Mouse (Mus musculus): ENCODE measurements around the gene Tnfrsf26.
"Not testable (repeated sequence)": the region's sequence is repeated elsewhere in the genome, so short reads cannot be mapped to it uniquely, and the experiment has no call there.

Tnfrsf26 gene

GRCm38 (mm10) chr7:143628540-143628939 is at the start of gene Tnfrsf26:
Tnfrsf26 (minus strand) TSS chr7:143628722.
- DNase-seq (ENCODE audit: low read depth in 2 of 2, low spot score in 2 of 2), result no peak

DNA sequence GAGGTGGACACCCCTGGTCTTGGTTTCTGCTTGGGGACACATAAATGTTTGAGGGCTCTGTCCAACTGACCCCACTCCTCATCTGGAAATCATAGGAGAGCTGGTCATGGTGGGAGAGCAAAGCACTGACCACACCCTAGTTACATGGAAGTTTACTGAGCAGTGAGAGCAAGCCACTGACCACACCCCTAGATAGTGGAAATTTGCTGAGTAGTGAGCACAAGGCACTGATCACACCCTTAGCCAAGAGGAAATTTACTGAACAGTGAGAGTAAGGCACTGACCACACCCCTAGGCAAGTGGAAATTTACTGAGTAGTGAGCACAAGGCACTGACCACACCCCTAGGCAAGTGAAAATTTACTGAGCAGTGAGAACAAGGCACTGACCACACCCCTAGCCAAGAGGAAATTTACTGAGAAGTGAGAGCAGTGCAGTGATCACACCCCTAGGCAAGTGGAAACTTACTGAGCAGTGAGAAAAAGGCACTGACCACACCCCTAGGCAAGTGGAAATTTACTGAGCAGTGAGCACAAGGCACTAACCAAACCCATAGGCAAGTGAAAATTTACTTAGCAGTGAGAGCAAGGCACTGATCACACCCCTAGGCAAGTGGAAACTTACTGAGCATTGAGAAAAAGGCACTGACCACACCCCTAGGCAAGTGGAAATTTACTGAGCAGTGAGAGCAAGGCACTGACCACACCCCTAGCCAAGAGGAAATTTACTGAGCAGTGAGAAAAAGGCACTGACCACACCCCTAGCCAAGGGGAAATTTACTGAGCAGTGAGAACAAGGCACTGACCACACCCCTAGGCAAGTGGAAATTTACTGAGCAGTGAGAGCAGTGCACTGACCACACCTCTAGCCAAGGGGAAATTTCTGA is 38.1 kb upstream of the Tnfrsf26 start:
- no peak for DNase-seq (ENCODE audit: low read depth in 2 of 2, low spot score in 2 of 2)

- no peak for DNase-seq (ENCODE audit: low read depth in 2 of 2, low spot score in 2 of 2)
Measured at GRCm38 (mm10) chr7:143663470-143663869, 34.9 kb upstream of the Tnfrsf26 start.

GRCm38 (mm10) chr7:143660797-143661196 is 32.3 kb upstream of the Tnfrsf26 start:
- DNase-seq (ENCODE audit: low read depth in 2 of 2, low spot score in 2 of 2), result no peak

- not testable (repeated sequence) for DNase-seq (ENCODE audit: low read depth in 2 of 2, low spot score in 2 of 2)
Measured at GRCm38 (mm10) chr7:143649769-143650346, 21.3 kb upstream of the Tnfrsf26 start.

DNA sequence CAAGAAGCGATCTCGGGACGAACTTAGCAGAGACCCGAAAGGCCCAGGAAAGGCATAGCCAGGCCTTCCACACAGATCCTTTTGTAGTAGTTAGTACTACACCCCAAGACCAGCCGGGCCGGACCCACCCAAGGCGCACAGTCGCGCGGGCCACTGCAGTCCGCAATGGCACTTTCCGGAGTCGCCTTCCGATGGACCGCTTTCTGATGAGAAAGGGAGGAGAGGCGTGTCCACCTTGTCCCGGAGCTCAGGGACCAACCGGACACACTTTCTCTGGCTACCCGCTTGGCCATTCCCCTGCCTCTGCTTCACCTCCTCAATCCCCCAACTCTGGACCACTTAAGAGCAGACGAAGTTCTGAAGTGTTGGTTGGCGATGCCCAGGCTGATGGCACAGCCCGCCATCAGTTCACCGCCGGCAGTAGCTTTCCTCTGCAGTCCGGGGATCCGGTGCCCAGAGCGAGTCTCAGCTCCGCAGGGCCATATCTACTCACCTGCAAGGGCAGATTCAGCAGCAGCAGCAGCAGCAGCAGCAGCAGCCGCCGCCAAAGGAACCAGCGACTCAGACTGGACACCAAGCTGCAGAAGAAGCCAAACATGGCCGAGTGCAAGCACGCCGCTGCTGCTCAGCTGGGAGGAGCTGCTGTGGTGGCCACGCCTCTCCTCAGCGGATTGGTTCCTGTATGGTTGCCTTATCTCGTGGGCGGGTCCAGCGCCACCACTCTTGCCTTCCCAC is 20.7 kb upstream of the Tnfrsf26 start, which contains the start of gene Tnfrsf22:
Gene Tnfrsf22 (minus strand): TSS at position 628 of the 735 bp plus-strand sequence.
- peak; percentile 72 to 86 for DNase-seq (ENCODE audit: low read depth in 2 of 2, low spot score in 2 of 2)

- not testable (repeated sequence) for DNase-seq (ENCODE audit: low read depth in 2 of 2, low spot score in 2 of 2)
Measured at GRCm38 (mm10) chr7:143643949-143644348, 15.4 kb upstream of the Tnfrsf26 start.

DNA sequence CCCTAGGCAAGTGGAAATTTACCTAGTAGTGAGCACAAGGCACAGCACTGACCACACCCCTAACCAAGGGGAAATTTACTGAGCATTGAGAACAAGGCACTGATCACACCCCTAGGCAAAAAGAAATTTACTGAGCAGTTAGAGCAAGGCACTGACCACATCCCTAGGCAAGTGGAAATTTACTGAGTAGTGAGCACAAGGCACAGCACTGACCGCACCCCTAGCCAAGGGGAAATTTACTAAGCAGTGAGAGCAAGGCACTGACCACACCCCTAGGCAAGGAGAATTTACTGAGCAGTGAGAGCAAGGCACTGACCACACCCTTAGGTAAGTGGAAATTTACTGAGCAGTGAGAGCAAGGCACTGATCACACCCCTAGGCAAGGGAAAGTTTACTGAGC is 8.2 kb upstream of the Tnfrsf26 start:
- DNase-seq (ENCODE audit: low read depth in 2 of 2, low spot score in 2 of 2), result no peak

DNA sequence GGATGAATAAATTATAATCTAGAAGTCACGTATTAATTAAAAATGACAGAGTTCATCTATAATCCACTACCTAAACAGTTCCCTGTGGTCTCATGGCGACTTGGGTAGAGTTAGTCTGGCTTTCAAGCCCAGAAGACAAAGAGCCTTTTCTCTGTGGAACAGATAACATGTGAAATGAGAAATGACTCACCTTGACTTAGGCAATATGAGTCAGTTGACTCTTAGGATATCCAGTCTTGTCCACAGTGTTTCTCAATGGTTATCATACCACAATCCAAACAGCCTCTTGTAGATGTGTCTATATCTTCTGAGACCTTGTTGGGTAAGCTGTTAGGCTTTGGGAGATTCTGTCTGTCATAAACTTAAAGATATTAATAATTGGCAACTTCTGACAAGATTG is 3.0 kb upstream of the Tnfrsf26 start:
- DNase-seq (ENCODE audit: low read depth in 2 of 2, low spot score in 2 of 2), result no peak

- peak in 1 of 2 experiments; percentile 25 for DNase-seq (ENCODE audit: low read depth in 2 of 2, low spot score in 2 of 2)
Measured at GRCm38 (mm10) chr7:143629501-143629900, 979 bp upstream of the Tnfrsf26 start.

DNA sequence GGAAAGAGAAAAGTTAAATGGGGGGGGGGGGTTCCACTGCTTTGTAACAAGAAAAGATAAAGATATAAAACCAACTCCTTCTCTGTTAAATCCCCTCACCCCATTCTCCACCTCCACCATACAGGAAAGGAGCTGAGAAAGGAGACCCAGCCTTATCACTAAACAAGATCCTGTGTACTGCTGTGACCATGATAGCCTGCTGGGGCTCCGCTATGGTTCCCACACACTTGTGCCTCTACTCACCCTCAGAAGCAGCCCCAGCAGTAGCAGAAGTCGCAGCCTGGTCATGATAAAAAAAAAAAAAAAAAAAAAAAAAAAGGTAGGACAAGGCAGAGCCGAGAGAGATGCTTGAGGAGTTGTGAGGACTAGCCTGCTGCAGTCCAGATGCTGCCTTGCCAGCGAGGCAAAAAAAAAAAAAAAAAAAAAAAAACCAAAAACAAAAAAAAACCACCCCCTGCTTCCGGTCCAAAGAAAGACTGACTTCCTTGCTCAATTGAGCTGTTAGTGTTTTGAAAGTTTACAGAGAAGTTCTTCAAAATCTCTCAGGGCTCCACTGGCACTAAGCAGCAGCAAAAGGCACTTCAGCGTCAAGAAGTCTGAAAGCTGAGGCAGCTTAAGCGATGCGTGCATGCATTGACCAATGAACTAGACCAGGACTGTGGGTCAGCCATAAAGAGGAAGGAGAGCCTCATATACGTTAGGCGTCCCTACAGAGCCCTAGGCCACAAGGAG is 801 bp downstream of the Tnfrsf26 start:
- peak in 1 of 2 experiments; percentile 28 for DNase-seq (ENCODE audit: low read depth in 2 of 2, low spot score in 2 of 2)

- DNase-seq (ENCODE audit: low read depth in 2 of 2, low spot score in 2 of 2), result no peak
Measured at GRCm38 (mm10) chr7:143626178-143626577, 2.3 kb downstream of the Tnfrsf26 start.

DNA sequence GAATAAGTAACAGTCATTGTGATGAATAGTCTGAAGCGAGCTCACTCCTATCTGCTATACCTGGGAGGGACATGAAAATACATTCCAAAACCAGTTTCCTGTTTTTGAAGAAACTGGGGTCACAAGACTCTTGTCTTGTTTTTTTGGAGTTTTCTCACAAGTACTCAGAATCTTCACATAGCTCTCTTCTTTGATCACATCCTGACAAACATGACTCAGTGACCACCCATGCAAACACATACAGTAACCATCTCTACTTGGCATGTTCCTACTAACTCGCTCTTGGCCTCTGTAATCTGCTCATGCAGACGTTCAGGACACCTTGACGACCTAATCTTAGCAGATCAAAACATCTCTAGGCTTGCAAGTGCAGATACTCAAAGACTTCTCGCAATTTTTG is 3.4 kb downstream of the Tnfrsf26 start:
- peak; percentile 60 for DNase-seq (ENCODE audit: low read depth in 2 of 2, low spot score in 2 of 2)

- peak in 1 of 2 experiments; percentile 32 for DNase-seq (ENCODE audit: low read depth in 2 of 2, low spot score in 2 of 2)
Measured at GRCm38 (mm10) chr7:143624561-143624960, 4.0 kb downstream of the Tnfrsf26 start.

GRCm38 (mm10) chr7:143620951-143621350 is 7.6 kb downstream of the Tnfrsf26 start:
- no peak for DNase-seq (ENCODE audit: low read depth in 2 of 2, low spot score in 2 of 2)

- DNase-seq (ENCODE audit: low read depth in 2 of 2, low spot score in 2 of 2), result no peak
Measured at GRCm38 (mm10) chr7:143614404-143615135, 14.0 kb downstream of the Tnfrsf26 start.

DNA sequence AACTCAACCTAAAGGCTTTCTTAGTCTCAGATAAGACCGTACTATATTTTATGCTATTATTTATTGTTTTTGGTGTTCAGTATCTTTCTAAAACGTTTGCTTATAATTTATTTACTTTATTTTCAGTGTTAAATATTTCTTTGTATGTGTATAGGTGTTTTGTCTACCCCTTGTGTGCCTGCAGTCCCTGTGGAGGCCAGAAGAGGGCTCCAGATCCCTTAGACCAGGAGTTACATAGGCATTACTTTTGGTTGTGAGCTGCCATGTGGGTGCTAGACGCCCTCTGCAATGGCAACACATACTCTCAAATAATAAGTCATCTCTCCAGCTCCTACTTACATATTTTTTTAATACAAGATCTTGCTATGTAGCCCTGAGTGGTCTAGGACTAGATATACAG is 16.3 kb downstream of the Tnfrsf26 start:
- DNase-seq (ENCODE audit: low read depth in 2 of 2, low spot score in 2 of 2), result peak in 1 of 2 experiments; percentile 48

DNA sequence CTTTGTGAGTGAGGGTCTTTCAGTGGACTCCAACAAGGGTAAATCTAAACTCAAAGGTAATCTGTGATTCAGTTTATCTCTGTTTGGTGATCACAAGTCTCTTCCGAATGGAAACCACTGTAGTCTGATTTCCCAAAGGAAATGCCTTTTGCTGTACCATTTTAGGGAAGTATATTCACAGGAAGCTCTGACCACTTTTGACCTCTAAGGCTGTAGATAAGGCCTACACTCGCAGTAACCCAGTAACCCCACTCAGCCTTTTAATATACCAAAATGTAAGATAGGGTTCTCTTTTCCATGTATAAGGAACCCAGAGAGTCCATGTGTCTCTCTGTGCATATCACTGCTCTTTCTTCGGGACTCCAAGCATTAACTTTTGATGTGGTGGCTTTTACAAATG is 23.2 kb downstream of the Tnfrsf26 start:
- DNase-seq (ENCODE audit: low read depth in 2 of 2, low spot score in 2 of 2), result no peak

- no peak for DNase-seq (ENCODE audit: low read depth in 2 of 2, low spot score in 2 of 2)
Measured at GRCm38 (mm10) chr7:143604889-143605288, 23.6 kb downstream of the Tnfrsf26 start.

DNA sequence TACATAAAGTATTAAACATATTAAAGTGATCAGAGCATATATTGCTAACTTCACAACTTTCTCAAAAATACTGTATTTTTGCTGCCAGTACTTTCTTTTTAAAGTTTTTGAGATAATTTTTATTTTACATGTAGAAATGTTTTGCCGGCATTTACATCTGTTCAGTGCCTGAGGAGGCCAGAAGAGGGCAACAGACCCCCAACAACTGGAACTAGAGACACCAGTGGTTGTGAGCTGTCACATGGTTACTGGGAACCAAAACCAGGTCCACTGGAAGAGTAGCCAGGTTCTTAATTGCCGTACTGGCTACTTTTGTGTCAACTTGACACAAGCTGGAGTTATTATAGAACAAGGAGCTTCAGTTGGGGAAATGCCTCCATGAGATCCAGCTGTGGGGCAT is 26.8 kb downstream of the Tnfrsf26 start:
- no peak for DNase-seq (ENCODE audit: low read depth in 2 of 2, low spot score in 2 of 2)

All from CD8-positive naive resting alpha-beta T cell, adult 2 months (primary cell).